Mouse (Mus musculus): Measurements from ENCODE around the gene Zfp108. TPM values are rescaled to one million over a fixed set of nuclear protein-coding genes. Genes with fewer than 3 reads are reported as not detected.
"Not testable (repeated sequence)": the region's sequence is repeated elsewhere in the genome, so short reads cannot be mapped to it uniquely, and the experiment has no call there.

Zfp108 gene
- polyA plus RNA-seq, 1 experiment from 2014 or later = 4.7 TPM

- ATAC-seq (ENCODE audit: insufficient read depth) (peak; percentile 96), DNase-seq (peak; percentile 95)
- WGBS = 0% methylated on average over 12 of the region's 12 CpGs
- peak within 1 kb of the TSS; percentile 77 for H3K4me2 ChIP-seq
- H3K9me3 ChIP-seq (ENCODE audit: low read depth, low read length) = no peaks in the 10 kb centered on the region
- H3K27ac ChIP-seq (ENCODE audit: low read depth) = peak within 1 kb of the TSS; percentile 67
- H3K36me3 ChIP-seq (ENCODE audit: insufficient read depth) = peaks cover 13% of the 10 kb centered on the region
- H3K4me3 ChIP-seq (ENCODE audit: low read depth, low read length) = peak within 1 kb of the TSS; percentile 63
- H3K9ac ChIP-seq = peak within 1 kb of the TSS; percentile 66
- H3K27me3 ChIP-seq (ENCODE audit: insufficient read depth, low read length) = no peaks in the 10 kb centered on the region
- no peak for TF ChIP-seq CTCF (IDR thresholded peaks at IDR 0.05; ENCODE audit: low read depth)
- H3K4me1 ChIP-seq (ENCODE audit: insufficient read depth) = peaks cover 3% of the 10 kb centered on the region; the same call in 1 of the 2 replicates
Measured at GRCm38 (mm10) chr7:24270288-24270672, 15.7 kb downstream of the Zfp108 start, which contains the start of gene Zfp93. Zfp93 (plus strand) TSS chr7:24270420.

GRCm38 (mm10) chr7:24271191-24271590, 16.6 kb downstream of the Zfp108 start:
- Histone ChIP-seq H3K9me3 (ENCODE audit: low read depth, low read length) (no peaks in the 10 kb centered on the region), H3K27ac (ENCODE audit: low read depth) (no peak overlapping the region), H3K36me3 (ENCODE audit: insufficient read depth) (peaks cover 15% of the 10 kb centered on the region), H3K27me3 (ENCODE audit: insufficient read depth, low read length) (no peaks in the 10 kb centered on the region), H3K4me1 (ENCODE audit: insufficient read depth) (peaks cover 3% of the 10 kb centered on the region; the same call in 1 of the 2 replicates), H3K9ac (no peak overlapping the region), H3K4me2 (peak overlapping the region; percentile 77; the same call in 1 of the 2 replicates), H3K4me3 (ENCODE audit: low read depth, low read length) (no peak overlapping the region)
- TF ChIP-seq CTCF (IDR thresholded peaks at IDR 0.05; ENCODE audit: low read depth) = no peak
- ATAC-seq (ENCODE audit: insufficient read depth) (no peak), DNase-seq (no peak)
- WGBS = 97% methylated on average over 6 of the region's 6 CpGs

GRCm38 (mm10) chr7:24274456-24274855, 19.9 kb downstream of the Zfp108 start:
- no peak overlapping the region for H3K4me3 ChIP-seq (ENCODE audit: low read depth, low read length)
- no peak overlapping the region for H3K9ac ChIP-seq
- no peak for TF ChIP-seq CTCF (IDR thresholded peaks at IDR 0.05; ENCODE audit: low read depth)
- no peaks in the 10 kb centered on the region for H3K27me3 ChIP-seq (ENCODE audit: insufficient read depth, low read length)
- H3K9me3 ChIP-seq (ENCODE audit: low read depth, low read length) = no peaks in the 10 kb centered on the region
- peaks cover 15% of the 10 kb centered on the region for H3K36me3 ChIP-seq (ENCODE audit: insufficient read depth)
- no peak overlapping the region for H3K27ac ChIP-seq (ENCODE audit: low read depth)
- H3K4me1 ChIP-seq (ENCODE audit: insufficient read depth) = peaks cover 3% of the 10 kb centered on the region; the same call in 1 of the 2 replicates
- 92% methylated on average over 4 of the region's 4 CpGs for WGBS
- ATAC-seq (ENCODE audit: insufficient read depth) = no peak
- no peak for DNase-seq
- H3K4me2 ChIP-seq = no peak overlapping the region

GRCm38 (mm10) chr7:24278771-24279170, 24.2 kb downstream of the Zfp108 start:
- H3K9me3 ChIP-seq (ENCODE audit: low read depth, low read length); H3K27ac ChIP-seq (ENCODE audit: low read depth); H3K27me3 ChIP-seq (ENCODE audit: insufficient read depth, low read length); H3K4me1 ChIP-seq (ENCODE audit: insufficient read depth); DNase-seq; H3K4me2 ChIP-seq; ATAC-seq (ENCODE audit: insufficient read depth); H3K9ac ChIP-seq; H3K4me3 ChIP-seq (ENCODE audit: low read depth, low read length): not testable (repeated sequence)
- peaks cover 15% of the 10 kb centered on the region for H3K36me3 ChIP-seq (ENCODE audit: insufficient read depth)
- WGBS = 83% methylated on average over 3 of the region's 3 CpGs

- H3K4me1 ChIP-seq (ENCODE audit: insufficient read depth) = no peaks in the 10 kb centered on the region
- TF ChIP-seq CTCF (IDR thresholded peaks at IDR 0.05; ENCODE audit: low read depth) = no peak
- DNase-seq (no peak), ATAC-seq (ENCODE audit: insufficient read depth) (no peak)
- WGBS = 53% methylated on average over 10 of the region's 10 CpGs
- H3K4me2 ChIP-seq = no peak overlapping the region
- peaks cover 2% of the 10 kb centered on the region for H3K36me3 ChIP-seq (ENCODE audit: insufficient read depth)
- no peaks in the 10 kb centered on the region for H3K27me3 ChIP-seq (ENCODE audit: insufficient read depth, low read length)
- H3K4me3 ChIP-seq (ENCODE audit: low read depth, low read length) = no peak overlapping the region
- no peaks in the 10 kb centered on the region for H3K9me3 ChIP-seq (ENCODE audit: low read depth, low read length)
- no peak overlapping the region for H3K27ac ChIP-seq (ENCODE audit: low read depth)
- H3K9ac ChIP-seq = no peak overlapping the region
Measured at GRCm38 (mm10) chr7:24280031-24280857, 25.6 kb downstream of the Zfp108 start.

- WGBS = 47% methylated on average over 4 of the region's 4 CpGs
- Histone ChIP-seq H3K4me2 (no peak overlapping the region), H3K4me1 (ENCODE audit: insufficient read depth) (no peaks in the 10 kb centered on the region), H3K9me3 (ENCODE audit: low read depth, low read length) (no peaks in the 10 kb centered on the region), H3K27me3 (ENCODE audit: insufficient read depth, low read length) (no peaks in the 10 kb centered on the region), H3K9ac (no peak overlapping the region), H3K36me3 (ENCODE audit: insufficient read depth) (no peaks in the 10 kb centered on the region), H3K27ac (ENCODE audit: low read depth) (no peak overlapping the region), H3K4me3 (ENCODE audit: low read depth, low read length) (no peak overlapping the region)
- DNase-seq (no peak), ATAC-seq (ENCODE audit: insufficient read depth) (no peak)
- TF ChIP-seq CTCF (IDR thresholded peaks at IDR 0.05; ENCODE audit: low read depth) = no peak
Measured at GRCm38 (mm10) chr7:24280858-24281145, 26.2 kb downstream of the Zfp108 start.

- Histone ChIP-seq H3K4me1 (ENCODE audit: insufficient read depth) (no peaks in the 10 kb centered on the region), H3K9ac (no peak overlapping the region), H3K4me3 (ENCODE audit: low read depth, low read length) (no peak overlapping the region), H3K36me3 (ENCODE audit: insufficient read depth) (peaks cover 20% of the 10 kb centered on the region), H3K27ac (ENCODE audit: low read depth) (no peak overlapping the region), H3K27me3 (ENCODE audit: insufficient read depth, low read length) (no peaks in the 10 kb centered on the region), H3K9me3 (ENCODE audit: low read depth, low read length) (no peaks in the 10 kb centered on the region), H3K4me2 (no peak overlapping the region)
- 48% methylated on average over 4 of the region's 4 CpGs for WGBS
- ATAC-seq (ENCODE audit: insufficient read depth) (no peak), DNase-seq (peak; percentile 15)
- TF ChIP-seq CTCF (IDR thresholded peaks at IDR 0.05; ENCODE audit: low read depth) = peak; percentile 26
Measured at GRCm38 (mm10) chr7:24286090-24286489, 31.5 kb downstream of the Zfp108 start.
